Mouse (Mus musculus) natural killer cell, adult 2 months (primary cell): ENCODE results near the gene Gnas.
"Not testable (repeated sequence)": the region's sequence is repeated elsewhere in the genome, so short reads cannot be mapped to it uniquely, and the experiment has no call there.

Experiments used
- DNase-seq, 2 experiments: peaks; one replicate each; pipeline ENCODE4 v3.0.0; 2022; ENCODE audit warnings: low spot score in 2 of 2

Gene Gnas

DNA sequence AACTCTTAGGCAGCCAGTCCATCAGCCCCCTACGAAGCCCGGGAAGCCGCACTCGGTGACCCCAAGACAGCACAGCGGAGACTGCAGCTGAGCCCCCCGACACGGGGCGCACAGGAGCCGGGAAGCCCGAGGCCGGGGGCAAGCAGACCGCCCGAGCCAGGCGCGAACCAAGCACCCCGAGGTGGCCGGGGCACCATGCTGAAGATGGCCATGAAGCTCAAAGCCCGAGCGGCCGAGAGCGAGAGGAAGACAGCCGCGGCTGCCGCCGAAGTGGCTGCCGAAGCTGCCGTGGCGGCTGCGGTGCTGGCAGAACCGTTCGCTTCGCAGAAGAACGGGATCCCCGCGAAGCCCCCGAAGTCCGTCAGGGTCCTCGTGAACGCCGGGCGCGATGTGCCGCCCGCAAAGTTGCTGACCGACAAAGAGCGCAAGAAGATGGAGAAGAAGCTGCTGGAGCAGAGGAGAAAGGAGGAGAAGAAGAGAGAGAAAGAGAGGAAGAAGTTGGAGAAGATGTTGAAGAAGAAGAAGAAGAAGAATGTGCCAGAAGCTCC, 44.3 kb downstream of the Gnas start:
- no peak for DNase-seq

DNA sequence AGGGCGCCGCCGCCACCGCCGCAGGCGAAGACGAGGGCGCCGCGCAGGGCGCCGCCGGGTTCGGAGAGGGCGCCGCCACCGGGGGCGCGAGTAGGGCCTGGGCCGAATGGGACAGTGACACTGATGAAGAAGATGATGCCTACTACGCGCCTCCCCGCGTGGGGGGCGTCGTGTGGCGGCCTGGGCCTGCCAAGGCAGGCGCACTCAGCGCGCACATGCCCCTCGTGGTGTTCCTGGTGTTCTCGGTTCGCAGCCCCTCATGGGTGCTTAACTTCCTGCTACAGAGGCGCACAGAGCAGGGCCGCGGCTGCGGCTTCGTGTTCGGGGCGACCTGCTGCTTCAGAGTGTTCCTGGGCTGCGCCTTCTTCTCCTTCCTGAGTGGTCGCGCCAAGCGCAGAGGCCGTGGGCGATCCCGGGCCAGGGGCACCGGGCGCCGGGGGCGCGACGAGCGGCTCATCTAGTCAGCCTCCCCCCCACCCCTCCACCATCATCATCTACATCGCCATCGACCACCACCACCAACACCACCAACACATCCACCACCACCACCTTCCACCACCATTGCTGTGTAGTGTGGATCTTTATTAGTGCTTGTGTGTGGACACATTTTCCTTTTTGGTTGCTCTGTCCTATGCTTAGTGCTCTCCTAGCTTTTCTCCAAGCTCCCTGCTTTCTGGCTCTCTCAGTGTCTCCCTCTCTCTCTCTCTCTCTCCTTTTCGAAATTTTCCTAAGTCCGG, 45.0 kb downstream of the Gnas start:
- peak; percentile 21 to 47 for DNase-seq

DNA sequence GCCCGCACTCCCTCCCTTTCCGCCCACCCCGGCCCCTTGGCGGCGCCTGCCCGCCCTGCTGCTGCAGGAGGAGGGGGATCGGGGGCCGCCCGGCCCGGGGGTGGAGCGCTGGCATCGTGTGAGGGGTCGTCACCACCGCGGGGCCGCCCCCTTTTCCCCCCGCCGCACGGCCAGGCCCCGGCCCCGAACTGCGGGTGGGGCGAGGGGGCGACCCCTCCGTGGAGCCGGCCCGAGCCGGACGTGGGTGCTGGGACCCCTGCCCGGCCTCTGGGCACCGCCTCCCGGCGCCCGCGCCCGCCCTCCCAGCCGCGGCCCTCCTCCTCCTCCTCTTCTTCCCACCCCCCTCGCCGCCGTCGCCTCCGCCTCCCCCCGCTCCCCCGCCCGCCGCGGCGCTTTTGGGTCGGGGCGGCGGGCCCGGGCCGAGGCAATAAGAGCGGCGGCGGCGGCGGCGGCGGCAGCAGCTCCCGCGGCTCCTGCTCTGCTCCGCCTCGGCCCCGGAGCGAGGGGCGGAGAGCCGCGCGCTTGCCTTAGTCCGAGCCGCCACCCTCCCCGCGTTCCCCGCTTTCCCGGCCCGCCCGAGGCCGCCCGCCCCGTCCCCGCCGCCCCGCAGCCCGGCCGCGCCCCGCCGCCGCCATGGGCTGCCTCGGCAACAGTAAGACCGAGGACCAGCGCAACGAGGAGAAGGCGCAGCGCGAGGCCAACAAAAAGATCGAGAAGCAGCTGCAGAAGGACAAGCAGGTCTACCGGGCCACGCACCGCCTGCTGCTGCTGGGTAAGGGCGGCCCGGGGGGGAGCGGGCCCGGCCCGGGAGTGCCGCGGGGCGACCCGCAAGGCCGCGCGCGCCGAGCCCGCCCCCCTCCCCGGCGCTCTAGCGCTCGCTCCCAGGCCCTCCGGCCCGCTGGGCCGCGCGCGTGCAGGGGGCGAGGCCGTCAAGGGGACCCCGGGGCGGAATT, 45.8 kb downstream of the Gnas start:
- DNase-seq, result peak in 1 of 2 experiments; percentile 35

DNA sequence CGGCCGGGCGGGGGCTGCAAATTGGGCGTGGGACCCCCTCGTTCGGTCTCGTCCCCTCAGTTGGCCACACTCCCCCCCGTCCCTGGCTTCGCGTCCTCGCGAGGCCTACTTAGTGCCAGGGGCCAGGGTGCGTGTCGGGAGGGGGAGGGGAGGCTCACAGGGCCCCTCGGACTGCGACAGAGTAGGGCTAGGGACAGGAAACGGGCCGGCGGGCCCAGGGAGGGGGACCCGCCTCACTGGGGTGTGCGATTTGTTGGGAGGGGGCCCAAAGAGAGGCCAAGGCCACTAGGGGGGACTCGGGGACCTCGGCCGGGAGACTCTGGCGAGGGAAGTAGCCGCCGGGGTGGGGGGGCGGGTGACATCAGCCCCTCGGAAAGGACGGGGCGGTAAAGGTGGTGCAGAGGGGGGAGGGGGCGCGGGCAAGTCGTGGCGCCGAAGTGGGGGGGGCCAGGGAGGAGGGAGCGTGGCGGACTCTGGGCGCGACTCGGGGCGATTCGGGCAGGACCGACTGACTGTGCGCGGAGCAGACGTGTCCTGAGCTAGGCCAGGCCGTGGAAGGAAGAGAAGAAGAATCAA, 46.6 kb downstream of the Gnas start:
- peak; percentile 77 to 80 for DNase-seq

DNA sequence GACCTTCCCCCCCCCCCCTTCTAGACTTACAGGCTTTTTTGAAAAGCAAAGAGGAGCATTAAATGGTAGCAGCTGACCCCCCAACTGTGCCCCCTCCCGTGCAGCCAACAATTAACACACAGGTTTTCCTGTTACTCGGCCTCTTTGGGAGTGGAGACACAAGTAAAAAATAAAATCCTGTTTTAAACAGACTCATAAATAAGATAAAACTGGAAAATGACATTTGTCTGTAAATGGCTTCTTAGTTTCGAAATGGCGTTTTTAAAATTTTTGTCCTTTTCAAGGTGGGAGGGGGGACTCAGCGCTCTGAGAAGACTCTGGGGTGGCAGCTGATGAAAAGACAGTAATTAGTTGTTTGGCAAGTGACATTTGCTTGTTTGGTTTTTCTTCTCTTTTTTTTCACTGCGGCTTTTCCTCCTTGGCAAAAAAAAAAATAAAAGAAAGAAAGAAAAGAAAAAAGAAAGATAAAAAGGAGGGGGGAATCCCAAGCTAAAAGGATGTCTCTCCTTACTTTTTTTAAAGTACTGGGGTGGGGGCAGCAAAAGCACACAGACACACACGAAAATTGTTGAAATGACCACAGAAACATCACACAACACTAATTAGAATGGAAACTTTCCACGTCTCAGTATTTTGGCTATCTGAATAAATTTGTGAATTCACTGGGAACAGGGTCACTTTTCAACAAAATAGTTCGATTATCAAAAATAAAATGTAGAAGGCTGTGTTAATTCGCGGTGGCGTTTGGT, 47.3 kb downstream of the Gnas start:
- DNase-seq, result no peak

DNA sequence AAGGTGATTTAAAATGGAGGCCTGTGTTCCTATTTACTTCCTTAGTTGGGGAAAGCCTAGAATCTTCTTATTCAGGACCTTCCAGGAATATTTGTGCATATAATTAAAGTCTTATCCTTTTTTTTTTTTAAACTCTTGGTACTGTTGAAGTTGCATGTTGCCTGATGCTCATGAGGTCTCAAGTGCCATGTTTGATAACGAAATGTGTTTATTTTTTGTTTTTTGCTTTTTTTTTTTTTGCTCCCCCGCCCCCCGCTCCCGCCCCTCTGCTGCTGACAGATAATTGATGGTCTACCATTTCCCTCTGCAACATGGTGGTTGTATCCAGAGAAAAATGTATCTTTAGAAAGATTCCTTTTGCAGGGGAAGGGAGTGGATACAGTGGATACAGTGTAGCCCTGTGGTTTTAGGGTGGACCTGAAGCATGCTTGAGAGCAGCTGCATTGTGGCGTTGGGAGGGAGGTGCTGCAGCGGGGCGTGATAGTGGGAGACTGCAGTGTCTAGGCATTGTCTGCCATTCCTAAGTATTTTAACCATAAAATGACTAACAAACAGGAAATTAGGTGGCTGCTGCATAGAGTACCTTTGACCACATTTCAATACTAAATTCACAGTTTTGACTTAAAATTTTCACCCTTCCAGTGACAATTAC, 49.2 kb downstream of the Gnas start:
- peak; percentile 53 to 57 for DNase-seq

DNA sequence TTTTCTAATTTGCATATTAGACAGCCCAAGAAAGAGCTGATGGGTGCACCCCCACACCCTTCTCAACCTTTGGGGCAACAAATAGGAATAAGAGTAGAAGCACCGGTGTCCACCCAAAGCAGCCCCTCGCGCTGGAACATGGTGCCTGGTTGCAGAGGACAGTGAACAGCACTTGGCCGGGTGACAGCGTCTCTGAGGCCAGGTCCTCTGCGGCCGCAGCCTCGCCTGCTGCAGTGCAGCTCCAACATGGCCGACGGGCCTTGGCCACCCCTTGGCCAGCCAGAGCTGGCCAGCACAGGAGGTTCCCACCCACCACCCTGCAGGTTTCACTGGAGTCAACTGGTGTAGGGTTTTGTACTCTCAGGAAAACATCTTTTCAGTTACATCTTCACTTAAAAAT, 50.3 kb downstream of the Gnas start:
- no peak for DNase-seq

DNA sequence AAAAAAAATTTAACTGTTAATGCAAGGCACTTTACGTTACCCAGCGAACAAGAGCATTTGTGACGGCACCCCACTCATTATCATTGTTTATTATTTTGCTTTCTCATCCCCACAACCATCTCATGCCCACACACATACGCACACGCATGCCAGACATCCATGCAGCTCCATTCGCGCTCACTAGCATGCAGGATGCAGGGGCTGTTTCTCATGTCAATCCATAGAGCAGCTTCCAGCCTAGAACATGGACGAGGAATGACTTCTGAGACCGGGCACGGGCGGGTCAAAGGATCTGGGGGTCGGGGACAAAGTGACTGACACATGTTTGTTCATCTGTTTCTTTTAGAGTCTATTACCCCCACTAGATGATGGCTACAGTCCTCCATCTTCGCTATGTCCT, 53.2 kb downstream of the Gnas start:
- DNase-seq, result no peak

DNA sequence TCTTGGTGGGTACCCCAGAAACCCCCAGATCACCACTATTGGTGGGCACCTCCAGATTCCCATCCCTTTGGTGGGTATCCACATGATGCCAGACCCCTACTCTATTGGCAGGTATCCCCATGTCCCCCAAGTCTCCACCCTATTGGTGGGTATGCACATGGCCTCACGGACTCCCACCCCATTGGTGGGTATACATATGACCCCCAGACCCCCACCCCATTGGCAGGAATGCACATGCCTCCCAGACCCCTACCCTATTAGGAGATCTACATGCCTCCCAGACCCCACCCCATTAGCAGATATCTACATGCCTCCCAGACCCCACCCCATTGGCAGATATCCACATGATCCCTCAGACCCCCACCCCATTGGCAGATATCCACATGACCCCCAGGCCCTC, 55.6 kb downstream of the Gnas start:
- DNase-seq, result no peak

DNA sequence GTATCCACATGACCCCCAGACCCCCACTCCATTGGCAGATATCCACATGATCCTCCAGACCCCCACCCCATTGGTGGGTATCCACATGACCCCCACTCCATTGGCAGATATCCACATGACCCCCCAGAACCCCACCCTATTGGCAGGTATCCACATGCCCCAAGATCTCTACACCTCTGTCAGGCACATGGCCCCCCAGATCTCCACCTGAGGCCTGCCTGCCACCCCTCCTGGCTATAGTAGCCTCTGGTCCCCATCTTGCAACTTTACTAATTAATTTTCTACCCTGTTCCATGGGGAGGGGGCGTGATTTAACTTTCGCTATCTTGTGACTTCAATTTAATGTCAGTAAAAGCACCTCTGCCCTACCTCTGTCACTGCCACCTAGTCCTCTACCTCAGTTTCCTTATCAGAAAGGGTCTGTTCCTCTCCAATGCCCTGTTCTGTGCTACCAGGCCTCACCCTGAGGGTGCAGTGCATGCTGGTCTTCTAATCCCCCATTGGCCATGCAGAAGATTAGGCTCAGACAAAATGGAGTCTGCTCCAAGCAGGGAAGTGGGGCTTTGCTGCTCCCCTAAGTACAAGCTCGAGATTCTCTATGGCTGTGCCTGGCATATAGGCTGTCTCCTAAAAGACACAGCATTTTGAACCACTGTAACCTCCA, 56.2 kb downstream of the Gnas start:
- DNase-seq, result no peak

DNA sequence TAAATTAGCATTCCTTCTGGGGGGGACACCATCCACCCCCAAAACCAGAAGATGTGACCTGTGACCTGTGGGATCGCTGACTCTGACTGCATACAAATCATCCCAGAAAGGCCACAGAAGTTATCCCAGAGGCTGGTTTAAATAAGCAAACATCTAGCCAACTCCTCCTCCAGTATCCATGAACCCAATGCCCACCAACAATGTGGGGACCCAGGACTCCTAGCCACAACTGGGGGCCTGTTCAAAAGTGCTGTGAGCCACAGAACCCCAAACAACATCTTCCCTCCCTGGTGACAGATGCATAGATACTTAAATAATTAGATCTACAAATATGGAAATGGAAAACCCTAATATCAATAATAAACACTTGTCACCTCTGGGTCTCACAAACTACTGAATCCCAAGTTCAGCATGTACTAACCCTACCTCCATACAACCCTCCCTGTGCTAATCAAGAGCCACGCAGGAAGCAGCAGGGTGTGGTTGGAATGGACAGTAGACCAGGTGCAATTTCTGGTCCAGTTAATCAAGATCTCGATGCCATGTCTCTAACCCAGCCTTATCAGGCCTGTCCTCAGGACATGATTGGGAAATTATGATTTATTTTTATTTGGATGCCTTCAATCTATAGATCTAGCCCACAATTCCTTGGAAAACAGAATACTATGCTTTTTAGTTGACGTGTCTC, 56.9 kb downstream of the Gnas start:
- DNase-seq, result no peak

DNA sequence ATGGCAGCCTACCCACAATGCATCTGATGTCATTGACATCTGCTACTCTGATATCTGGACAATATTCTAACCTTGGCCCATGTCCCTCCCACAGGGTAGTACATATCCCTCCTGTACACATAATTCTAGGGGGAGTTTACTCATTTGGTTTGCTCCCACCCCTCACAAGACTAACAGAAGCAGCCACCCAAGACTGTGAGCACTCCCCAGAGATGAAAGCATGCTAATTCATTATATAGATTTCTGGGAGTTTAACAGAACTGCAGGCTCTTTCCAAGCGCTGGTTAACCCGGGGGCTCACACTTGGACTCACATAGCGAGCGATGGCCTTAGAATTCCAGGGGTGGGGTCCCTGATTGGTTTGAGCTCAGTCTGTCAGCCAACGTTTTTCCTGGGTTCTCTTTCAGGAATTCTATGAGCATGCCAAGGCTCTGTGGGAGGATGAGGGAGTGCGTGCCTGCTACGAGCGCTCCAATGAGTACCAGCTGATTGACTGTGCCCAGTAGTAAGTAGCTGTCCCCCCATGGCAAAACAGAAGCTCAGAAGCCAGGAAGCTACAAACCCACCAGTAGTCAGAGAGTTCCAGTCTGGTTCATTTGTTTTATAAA, 58.8 kb downstream of the Gnas start:
- no peak for DNase-seq

DNA sequence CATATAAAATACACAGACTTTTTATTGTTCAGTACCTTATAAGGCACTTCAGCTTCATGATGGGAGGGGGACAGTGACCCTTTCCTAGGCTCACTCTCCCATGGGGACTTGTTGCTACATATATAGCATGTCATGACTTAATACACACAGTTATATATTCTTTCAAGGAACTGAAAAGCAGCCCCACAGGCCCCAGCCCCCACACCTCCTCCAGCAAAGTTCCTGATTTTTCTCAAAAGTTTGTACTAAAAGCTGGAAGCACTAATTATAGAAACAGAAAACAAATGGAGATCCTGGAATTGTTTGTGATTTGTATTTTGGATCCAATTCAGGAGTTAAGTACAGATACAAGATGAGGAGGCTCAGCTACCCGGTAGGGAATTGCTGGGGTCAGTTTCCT, 59.4 kb downstream of the Gnas start:
- no peak for DNase-seq

DNA sequence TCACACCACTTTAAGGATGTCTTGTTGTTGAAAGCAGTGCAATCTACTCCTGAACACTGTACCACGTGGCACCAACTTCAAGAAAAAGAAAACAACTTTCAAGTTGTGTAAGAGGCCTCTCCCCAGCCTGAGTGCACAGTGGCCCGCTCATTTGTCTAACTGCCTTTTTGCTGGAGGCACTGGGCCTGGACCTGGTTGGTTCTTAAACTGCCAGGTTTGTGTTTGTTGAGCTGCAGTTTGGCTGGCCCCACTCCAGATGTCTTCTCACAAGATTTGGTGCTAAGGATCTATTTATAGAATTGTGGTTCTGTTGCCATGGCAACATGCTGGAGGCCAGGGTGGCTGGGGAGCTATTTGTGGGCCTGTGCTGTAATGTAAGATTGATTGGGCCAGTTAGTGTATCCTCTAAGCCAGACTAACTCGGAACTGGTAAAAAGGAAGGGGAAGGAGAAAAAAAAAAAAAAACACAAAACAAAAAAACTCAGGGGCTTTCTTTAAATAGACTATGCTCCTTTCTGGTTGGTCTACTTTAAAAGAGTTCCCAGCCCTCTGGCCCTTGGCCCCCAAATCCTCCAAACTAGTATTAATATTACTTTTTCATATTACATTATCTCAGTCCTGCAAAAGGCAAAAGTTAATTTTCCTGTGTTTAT, 60.0 kb downstream of the Gnas start:
- DNase-seq, result peak; percentile 80

DNA sequence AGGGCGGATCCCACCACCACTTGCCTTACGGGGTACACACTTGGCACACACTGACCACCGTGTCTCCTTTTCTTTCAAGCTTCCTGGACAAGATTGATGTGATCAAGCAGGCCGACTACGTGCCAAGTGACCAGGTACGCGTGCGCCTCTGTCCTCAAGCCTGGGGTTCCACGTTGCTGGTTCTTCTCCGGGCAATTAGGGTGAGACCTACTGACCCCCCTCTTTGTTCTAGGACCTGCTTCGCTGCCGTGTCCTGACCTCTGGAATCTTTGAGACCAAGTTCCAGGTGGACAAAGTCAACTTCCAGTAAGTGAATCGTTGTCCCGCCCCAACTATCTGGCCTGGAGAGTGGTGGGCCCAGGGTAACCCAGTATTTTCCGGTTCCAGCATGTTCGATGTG, 60.9 kb downstream of the Gnas start:
- no peak for DNase-seq

DNA sequence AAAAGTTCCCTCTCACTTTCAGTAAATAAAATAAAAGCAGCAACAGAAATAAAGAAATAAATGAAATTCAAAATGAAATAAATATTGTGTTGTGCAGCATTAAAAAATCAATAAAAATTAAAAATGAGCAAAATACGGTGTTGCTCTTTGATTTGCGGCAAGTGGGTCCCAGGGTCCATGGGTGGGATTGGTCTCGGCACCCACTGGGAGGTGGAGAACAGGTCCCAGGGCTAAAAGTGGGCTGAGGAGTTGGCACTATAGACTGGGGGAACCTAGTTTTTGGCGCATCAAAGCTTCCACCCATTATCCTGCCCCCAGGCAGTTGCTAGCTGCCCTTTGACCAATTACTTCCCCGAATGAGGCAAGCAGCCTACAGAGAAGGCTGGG, 62.5 kb downstream of the Gnas start, which contains the start of gene Gm20721:
TSS of gene Gm20721 (minus strand) at position 101 of the 387 bp plus-strand sequence.
- DNase-seq, result no peak

DNA sequence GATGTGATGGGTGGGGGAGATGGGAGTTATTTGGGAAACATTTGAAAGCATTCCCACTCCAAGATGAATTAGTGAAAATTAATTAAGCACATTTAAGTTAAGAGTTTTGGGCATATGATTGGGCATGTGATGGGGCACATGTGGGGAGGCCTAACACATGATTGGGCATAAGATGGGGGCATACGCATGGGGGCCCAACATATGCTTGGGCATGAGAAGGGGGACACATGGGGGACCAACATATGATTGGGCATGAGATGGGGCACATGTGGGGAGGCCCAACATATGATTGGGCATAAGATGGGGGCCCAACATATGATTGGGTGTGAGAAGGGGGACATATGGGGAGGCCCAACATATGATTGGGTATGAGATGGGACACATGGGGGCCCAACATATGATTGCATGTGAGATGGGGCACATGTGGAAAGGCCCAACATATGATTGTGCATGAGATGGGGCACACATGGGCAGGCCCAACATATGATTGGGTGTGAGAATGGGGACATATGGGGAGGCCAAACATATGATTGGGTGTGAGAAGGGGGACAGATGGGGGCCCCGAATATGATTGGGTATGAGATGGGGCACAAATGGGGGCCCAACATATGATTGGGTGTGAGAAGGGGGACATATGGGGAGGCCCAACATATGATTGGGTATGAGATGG, 63.0 kb downstream of the Gnas start:
- not testable (repeated sequence) for DNase-seq

DNA sequence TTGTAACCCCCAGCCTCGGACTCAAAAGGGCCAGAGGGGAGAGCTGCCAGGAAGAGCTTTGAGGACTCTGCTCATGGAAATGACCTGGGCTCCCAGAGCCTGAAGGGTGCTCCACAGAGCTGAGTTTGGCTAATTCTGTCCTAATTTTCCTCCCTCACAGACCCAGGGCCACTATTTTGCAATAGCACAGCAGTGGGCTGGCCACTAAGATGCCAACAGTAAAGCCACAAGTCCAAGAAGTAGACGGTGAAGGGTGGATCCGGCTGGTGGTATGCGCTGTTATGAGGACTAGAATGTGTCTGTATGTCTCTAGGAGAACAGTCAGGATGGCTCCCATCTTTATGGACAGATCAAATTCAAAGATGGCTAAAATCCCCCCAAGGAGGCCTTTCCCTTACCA, 74.4 kb downstream of the Gnas start:
- no peak for DNase-seq
